Mouse (Mus musculus): ENCODE measurements around the gene Taf10. TPM values are rescaled to one million over a fixed set of nuclear protein-coding genes. Genes with fewer than 3 reads are reported as not detected.
"Not testable (repeated sequence)": the region's sequence is repeated elsewhere in the genome, so short reads cannot be mapped to it uniquely, and the experiment has no call there.

The Taf10 gene
- total RNA-seq, 2 experiments from 2014 or later = 110 to 111 TPM

- H3K4me3 ChIP-seq = peak within 1 kb of the TSS; percentile 99
- no peak for TF ChIP-seq CTCF (IDR thresholded peaks at IDR 0.05)
- intact Hi-C loops (cut with DNase I) = loop anchor here (1.0 to 10.0 kb wide), 3 partner anchors 74 to 332 kb away; partner anchors contain the start of genes Arfip2, Cnga4, Fam160a2 and Gm45799
- DNase-seq (ENCODE audit: extremely low spot score in 1 of 2, low spot score in 2 of 2) = peak in 1 of 2 experiments; percentile 38
- peak within 1 kb of the TSS; percentile 94 for H3K27ac ChIP-seq
Observed at GRCm38 (mm10) chr7:105736911-105737521, 7.1 kb downstream of the Taf10 start, which contains the start of gene Rrp8. TSS of gene Rrp8 (minus strand) at chr7:105737385.

- no peak for TF ChIP-seq CTCF (IDR thresholded peaks at IDR 0.05)
- DNase-seq (ENCODE audit: extremely low spot score in 1 of 2, low spot score in 2 of 2) = peak; percentile 89 to 92
- Histone ChIP-seq H3K4me3 (peak within 1 kb of the TSS; percentile 99), H3K27ac (peak within 1 kb of the TSS; percentile 94)
- intact Hi-C loops (cut with DNase I) = loop anchor here (1.0 to 10.0 kb wide), 3 partner anchors 75 to 332 kb away; partner anchors contain the start of genes Arfip2, Cnga4, Fam160a2 and Gm45799
Observed at GRCm38 (mm10) chr7:105736264-105736901, 7.8 kb downstream of the Taf10 start, which contains the start of gene Ilk. TSS of gene Ilk (plus strand) at chr7:105736592.

GRCm38 (mm10) chr7:105735464-105735863, 8.7 kb downstream of the Taf10 start:
- peak overlapping the region; percentile 99 for H3K4me3 ChIP-seq
- peak overlapping the region; percentile 90; the same call in 1 of the 2 replicates for H3K27ac ChIP-seq
- intact Hi-C loops (cut with DNase I) = loop anchor here (5.0 to 10.0 kb wide), 2 partner anchors 93 to 331 kb away; partner anchors contain the start of genes Arfip2, Cnga4, Fam160a2 and Gm45799
- DNase-seq (ENCODE audit: extremely low spot score in 1 of 2, low spot score in 2 of 2) = not testable (repeated sequence)

DNA sequence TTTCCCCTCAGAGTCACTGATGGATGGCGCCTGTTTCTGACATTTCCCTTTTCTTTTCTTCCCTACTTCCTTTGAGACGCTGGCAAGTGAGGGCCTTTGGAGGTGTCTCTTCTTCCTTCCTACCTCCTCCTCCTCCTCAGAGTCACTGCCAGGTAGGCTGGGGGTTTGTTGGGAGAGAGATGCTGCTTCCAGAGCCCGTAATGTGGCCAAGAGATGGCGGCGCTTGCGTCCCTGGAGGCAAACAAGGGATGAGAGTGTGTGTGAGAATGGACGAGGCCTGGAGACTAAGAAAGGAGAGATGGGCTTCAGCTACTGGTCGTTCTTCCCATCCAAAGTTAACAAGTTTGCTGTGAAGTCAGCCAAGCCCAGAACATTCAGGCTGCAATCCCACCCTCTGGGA, 9.3 kb downstream of the Taf10 start:
- intact Hi-C loops (cut with DNase I) = loop anchor here (5.0 to 10.0 kb wide), 2 partner anchors 93 to 330 kb away; partner anchors contain the start of genes Arfip2, Cnga4, Fam160a2 and Gm45799
- no peak overlapping the region for H3K4me3 ChIP-seq
- TF ChIP-seq CTCF (IDR thresholded peaks at IDR 0.05) = no peak
- no peak for DNase-seq (ENCODE audit: extremely low spot score in 1 of 2, low spot score in 2 of 2)
- no peak overlapping the region for H3K27ac ChIP-seq

- no peak for DNase-seq (ENCODE audit: extremely low spot score in 1 of 2, low spot score in 2 of 2)
- TF ChIP-seq CTCF (IDR thresholded peaks at IDR 0.05) = no peak
- Histone ChIP-seq H3K4me3 (no peak overlapping the region), H3K27ac (no peak overlapping the region)
- intact Hi-C loops (cut with DNase I) = loop anchor here (10.0 kb wide), 1 partner anchor 329 kb away; the partner anchor contains the start of genes Cnga4 and Fam160a2
Observed at GRCm38 (mm10) chr7:105733836-105734235, 10.3 kb downstream of the Taf10 start.

DNA sequence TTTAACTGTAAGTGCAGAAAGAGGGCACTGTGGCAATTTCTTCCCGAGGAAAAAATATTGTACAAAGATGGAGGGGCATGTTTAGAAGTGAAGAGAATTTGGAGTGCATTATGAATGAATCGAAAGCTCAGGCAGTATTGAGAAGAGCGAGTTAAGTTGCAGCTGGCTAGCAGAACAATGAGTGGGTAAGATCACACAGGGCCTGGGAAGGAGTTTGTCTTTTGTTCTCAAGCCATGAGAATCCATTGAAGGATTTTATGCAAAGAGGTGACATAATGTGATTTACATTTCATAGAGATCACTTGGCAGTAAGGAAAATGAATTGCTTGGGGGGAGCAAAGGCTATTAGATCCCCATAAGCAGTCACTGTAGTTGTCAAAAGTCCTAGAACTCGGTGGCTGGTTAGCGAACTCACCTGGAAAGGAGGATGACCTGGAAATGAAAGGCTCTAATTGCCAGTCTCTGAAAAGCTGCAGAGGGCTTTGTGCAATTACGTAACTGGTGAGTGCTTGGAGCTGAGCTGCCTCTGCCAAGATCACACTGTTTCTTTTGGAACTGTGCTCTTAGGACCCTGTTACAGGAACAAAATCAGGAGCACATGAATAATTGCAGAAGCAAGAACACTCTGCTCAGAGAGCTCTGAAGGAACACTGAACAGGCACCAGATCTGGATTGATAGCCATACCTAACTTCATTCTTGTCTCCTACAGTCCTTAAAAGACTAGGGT, 15.3 kb downstream of the Taf10 start:
- Histone ChIP-seq H3K27ac (peak overlapping the region; percentile 75), H3K4me3 (no peak overlapping the region)
- no peak for TF ChIP-seq CTCF (IDR thresholded peaks at IDR 0.05)
- DNase-seq (ENCODE audit: extremely low spot score in 1 of 2, low spot score in 2 of 2) = peak in 1 of 2 experiments; percentile 15
- intact Hi-C loops (cut with DNase I) = loop anchor here (5.0 kb wide), 1 partner anchor 182 kb away; no protein-coding TSS in a partner anchor

DNA sequence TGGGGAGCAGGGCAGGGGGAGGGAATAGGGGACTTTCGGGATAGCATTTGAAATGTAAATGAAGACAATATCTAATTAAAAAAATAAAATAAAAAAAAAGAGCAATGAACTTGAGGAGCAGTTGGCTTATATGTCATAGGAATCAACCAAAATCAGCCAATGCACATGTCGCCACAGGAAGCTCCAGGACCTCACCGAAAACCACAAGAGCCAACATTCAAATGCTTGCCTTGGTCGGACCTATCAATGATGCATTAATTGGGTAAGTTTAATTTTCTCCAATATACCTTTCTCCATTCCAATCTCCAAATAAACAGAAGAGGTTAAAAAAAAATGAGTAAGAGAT, 17.2 kb downstream of the Taf10 start:
- Histone ChIP-seq H3K4me3 (no peak overlapping the region), H3K27ac (peak overlapping the region; percentile 15; the same call in 1 of the 2 replicates)
- intact Hi-C loops (cut with DNase I) = loop anchor here (1.0 to 5.0 kb wide), 3 partner anchors 84 to 180 kb away; partner anchors contain the start of gene Mrpl17
- TF ChIP-seq CTCF (IDR thresholded peaks at IDR 0.05) = no peak
- no peak for DNase-seq (ENCODE audit: extremely low spot score in 1 of 2, low spot score in 2 of 2)

- Histone ChIP-seq H3K4me3 (no peak overlapping the region), H3K27ac (peak overlapping the region; percentile 33; the same call in 1 of the 2 replicates)
- peak; percentile 92 for TF ChIP-seq CTCF (IDR thresholded peaks at IDR 0.05)
- intact Hi-C loops (cut with DNase I) = loop anchor here (1.0 to 5.0 kb wide), 3 partner anchors 84 to 179 kb away; partner anchors contain the start of gene Mrpl17
- peak in 1 of 2 experiments; percentile 41 for DNase-seq (ENCODE audit: extremely low spot score in 1 of 2, low spot score in 2 of 2)
Observed at GRCm38 (mm10) chr7:105726144-105726979, 17.8 kb downstream of the Taf10 start.

GRCm38 (mm10) chr7:105721916-105722315, 22.2 kb downstream of the Taf10 start:
- no peak for DNase-seq (ENCODE audit: extremely low spot score in 1 of 2, low spot score in 2 of 2)
- intact Hi-C loops (cut with DNase I) = no loop called here
- TF ChIP-seq CTCF (IDR thresholded peaks at IDR 0.05) = no peak
- H3K4me3 ChIP-seq = no peak overlapping the region
- no peak overlapping the region for H3K27ac ChIP-seq

- intact Hi-C loops (cut with DNase I) = no loop called here
- TF ChIP-seq CTCF (IDR thresholded peaks at IDR 0.05) = peak; percentile 9
- Histone ChIP-seq H3K27ac (no peak overlapping the region), H3K4me3 (no peak overlapping the region)
- no peak for DNase-seq (ENCODE audit: extremely low spot score in 1 of 2, low spot score in 2 of 2)
Observed at GRCm38 (mm10) chr7:105715366-105715765, 28.8 kb downstream of the Taf10 start.

GRCm38 (mm10) chr7:105708733-105709132, 35.4 kb downstream of the Taf10 start:
- Histone ChIP-seq H3K27ac (no peak overlapping the region), H3K4me3 (no peak overlapping the region)
- DNase-seq (ENCODE audit: extremely low spot score in 1 of 2, low spot score in 2 of 2) = no peak
- intact Hi-C loops (cut with DNase I) = no loop called here
- no peak for TF ChIP-seq CTCF (IDR thresholded peaks at IDR 0.05)

All from left cerebral cortex, adult 2 months (tissue).